Mouse (Mus musculus): ENCODE data around the gene Fndc9.
A peak's percentile ranks its signal among the peaks of the same experiment; 100 is the strongest.

The Fndc9 gene

DNA sequence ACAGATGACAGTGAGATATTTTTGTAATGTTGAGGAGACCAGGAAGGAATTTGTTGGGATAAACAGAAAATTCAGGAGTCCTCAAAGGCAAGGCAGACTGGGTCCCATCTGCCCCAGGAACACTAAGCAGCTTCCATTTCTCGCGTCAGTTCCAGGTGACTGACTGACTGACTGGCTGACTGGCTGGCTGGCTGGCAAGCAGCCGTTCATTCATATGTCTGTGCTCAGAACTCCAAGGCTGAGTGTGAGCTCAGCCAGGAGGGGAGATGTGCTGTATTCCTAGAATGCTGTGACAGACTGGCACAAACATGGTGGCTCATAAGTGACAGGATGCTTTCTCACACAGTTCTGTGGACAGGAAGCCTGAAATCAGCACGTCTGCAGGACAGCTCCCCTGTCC lies 1.4 kb upstream of the Fndc9 start:
- no peak for DNase-seq (ENCODE audit: low spot score)

DNA sequence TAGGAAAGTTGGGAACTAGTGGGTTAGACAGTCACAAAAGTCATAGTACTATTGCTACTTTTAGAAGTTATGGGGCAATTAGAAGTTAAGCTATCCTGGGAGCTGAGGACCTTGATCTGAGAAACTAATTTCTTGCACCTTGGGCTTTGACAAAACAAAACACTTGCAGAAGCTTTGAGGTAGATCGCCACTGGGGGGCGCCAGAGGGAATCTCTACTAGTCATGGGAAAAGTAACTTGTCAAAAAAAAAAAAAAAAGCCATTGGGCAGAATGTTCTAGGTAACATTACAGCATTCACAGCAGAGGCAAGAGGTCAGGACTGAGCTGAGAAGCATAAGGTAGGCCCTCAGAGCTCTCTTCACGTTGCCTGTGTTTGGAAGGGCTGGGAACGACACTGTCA lies 1.6 kb downstream of the Fndc9 start:
- peak; percentile 78 for DNase-seq (ENCODE audit: low spot score)

DNA sequence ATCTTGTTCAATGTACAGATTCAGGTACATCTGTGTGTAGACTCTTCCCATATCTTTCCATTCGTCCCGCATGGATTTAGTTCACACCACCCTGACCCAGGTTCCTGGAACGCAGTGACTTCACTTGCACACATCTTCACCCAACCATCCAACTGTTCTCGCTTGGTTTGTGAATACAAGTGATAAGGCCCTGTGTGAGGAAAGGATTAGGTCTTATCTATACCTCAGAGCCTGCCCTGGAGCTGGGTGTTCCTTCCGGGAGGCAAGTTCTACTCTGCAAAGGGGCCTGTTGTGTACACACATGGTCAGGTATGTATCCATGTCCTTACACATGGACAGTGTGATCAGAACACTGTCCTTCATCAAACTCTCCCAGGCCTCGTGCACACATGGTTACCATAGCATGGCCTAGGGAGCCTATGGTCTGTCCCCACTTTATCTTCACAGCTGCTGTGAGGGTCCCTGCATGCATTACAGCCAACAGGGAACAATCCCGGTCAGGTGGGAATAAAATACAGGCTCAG lies 5.9 kb downstream of the Fndc9 start:
- no peak for DNase-seq (ENCODE audit: low spot score)

DNA sequence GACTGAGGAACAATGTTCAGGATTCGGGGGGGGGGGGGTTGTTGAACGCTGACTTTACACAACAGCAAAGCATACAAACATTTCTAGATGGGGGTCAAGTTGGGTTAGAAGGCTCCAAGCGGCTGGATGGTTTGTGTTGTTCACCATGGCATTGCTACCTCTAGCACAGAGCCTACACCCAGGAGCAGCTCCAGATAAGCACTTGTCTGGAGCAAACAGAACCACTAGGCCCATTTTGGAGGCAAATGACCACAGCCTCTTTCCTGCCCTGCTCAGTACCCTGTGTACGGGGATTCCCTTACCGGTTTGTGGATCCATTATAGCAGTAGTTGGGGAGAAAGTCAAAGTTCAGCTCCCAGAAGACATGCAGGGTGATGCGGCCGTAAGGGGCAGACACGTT lies 6.7 kb downstream of the Fndc9 start:
- DNase-seq (ENCODE audit: low spot score) = no peak

GRCm38 (mm10) chr11:46244731-46245604 lies 9.6 kb downstream of the Fndc9 start:
- no peak for DNase-seq (ENCODE audit: low spot score)

GRCm38 (mm10) chr11:46245926-46246325 lies 10.6 kb downstream of the Fndc9 start:
- DNase-seq (ENCODE audit: low spot score) = no peak

- DNase-seq (ENCODE audit: low spot score) = no peak
Measured at GRCm38 (mm10) chr11:46246393-46246792, 11.1 kb downstream of the Fndc9 start.

GRCm38 (mm10) chr11:46248352-46248751 lies 13.0 kb downstream of the Fndc9 start:
- no peak for DNase-seq (ENCODE audit: low spot score)

DNA sequence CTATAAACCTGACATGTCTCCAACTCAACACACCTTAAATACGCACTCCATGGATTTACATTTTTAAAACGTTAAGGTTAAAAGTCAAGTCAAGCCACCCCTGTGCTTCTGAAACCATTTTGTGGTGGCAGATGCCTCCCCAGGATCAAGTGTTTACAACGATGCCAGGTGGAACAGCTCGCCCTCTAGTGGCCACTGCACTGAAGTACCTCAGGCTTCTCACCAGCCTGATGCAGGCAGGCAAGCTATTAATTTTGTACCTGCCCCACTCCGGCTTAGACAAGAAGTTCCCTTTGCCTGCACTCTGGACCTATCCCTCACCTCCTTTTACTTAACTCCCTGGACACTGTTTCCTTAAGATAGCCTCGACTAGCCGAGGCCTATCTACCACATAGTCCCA lies 16.7 kb downstream of the Fndc9 start:
- peak; percentile 72 for DNase-seq (ENCODE audit: low spot score)

GRCm38 (mm10) chr11:46255291-46255690 lies 20.0 kb downstream of the Fndc9 start:
- no peak for DNase-seq (ENCODE audit: low spot score)

GRCm38 (mm10) chr11:46258207-46258606 lies 22.9 kb downstream of the Fndc9 start:
- DNase-seq (ENCODE audit: low spot score) = peak; percentile 47

GRCm38 (mm10) chr11:46258749-46259148 lies 23.4 kb downstream of the Fndc9 start:
- DNase-seq (ENCODE audit: low spot score) = no peak

DNA sequence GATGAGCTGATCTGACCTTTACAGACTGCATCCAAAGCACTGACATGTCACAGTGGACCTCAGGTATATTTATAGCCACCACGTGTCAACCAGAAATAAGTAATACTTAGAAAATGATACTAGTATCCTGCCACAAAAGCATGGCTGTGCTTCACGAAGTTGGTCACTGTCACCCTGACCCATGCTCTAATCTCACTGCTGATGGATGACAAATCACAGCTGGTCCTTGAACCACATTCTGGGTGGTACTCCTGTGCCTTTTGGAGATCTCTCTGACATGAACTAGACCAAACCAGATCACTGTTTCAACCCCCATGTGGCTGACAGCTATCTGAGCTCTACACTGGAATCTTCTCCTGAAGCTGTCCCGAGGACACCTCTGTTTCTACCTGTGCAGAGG lies 27.5 kb downstream of the Fndc9 start:
- DNase-seq (ENCODE audit: low spot score) = no peak

DNA sequence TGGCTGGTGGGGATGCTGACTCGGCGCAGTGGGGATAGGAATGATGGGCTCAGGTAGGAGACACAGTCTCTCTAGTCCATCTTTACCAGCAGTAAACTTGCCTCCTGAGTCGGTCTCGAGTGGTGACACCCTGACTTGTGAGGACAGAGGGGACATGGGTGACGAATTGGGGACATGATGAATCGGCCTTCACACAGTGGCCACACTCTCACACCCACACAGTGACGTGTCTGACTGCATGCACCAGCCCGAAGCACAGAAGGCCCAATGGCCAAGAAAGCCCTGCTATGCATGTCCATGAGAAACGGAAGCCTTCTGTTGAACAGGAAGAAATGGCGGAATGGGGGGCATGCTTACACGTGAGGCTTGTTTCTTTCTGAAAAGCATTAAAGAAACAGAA lies 28.0 kb downstream of the Fndc9 start:
- DNase-seq (ENCODE audit: low spot score) = no peak

DNA sequence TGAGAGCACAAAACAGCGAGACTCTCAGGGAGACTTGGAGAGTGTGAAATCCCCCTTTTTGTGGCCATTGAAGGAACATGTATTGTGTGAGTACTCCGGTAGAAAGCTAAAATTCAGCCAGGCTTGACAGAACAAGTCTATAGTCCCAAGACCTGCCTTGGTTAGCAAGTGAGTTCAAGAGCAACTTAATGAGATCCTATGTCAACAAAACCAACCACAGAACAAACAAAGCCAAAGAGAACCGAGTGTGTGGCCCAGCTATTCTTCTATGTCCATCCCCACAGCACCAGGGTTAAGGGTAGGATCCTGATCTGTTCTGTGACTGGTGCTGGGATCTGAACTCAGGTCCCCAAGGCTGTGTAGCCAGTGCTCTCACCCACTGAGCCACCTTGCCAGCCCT lies 29.3 kb downstream of the Fndc9 start:
- no peak for DNase-seq (ENCODE audit: low spot score)

DNA sequence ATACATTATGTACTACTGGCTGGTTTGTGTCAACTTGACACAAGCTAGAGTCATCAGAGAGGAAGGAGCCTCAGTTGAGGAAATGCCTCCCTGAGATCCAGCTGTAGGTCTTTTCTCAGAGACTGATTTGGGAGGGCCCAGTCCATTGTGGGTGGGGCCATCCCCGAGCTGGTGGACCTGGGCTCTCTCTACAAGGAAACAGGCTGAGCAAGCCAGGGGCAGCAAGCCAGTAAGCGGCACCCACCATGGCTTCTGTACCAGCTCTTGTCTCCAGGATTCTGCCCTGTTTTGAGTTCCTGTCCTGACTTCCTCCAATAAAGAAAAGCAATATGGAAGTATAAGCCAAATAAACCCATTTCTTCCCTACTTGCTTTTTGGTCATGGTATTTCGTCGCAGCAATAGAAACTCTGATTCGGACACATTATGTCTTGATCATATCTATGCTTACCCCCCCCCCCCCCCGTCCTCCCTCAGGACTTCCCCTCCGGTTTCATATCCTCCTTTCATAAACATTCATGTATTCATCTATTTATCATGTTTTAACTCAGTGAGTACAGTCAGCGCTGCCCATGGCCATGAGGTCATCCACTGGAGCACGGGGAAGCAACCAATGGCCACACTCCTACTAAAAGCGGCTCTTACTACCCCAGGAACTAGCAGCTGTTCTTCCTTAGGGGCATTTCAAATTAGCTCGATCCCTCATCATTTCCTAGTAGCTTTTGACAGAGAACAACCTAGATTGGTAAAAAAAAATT lies 29.9 kb downstream of the Fndc9 start:
- no peak for DNase-seq (ENCODE audit: low spot score)

DNA sequence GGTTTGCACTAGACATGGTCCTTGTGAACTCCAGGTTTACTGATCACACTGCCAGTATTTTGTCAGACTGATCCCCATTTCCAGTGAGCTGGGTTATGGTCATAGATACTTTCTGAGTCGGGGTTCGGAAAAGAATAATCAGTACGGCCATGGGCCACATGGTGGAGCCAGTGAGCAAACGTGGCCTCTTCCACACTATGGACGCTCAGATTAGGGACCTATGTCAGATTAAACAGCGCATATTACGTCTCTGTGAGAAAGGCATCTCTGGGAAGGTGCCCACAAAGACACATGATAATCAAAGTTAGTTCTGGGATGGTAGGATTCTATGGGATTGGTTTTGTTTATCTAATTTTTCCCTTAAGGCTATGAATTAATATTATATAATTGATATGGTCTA lies 33.7 kb downstream of the Fndc9 start:
- peak; percentile 77 for DNase-seq (ENCODE audit: low spot score)

DNA sequence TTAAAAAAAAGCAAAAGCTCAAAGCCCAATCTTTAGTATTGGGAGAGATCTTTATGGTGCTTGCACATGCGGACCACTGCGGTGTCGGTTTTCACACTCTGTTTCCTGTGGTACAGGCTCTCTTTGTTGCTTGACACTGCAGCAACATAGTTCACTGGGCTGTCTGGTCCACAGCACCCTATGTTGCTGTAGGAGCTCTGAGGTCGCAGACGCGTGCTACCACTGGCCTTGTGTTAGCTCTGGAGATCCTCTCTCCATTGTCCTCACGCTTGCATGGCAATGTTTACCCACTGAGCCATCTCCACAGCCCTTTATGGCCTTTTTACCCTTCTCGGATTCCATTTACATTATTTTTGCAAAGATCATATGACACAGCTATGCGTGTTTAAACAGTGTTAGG lies 34.1 kb downstream of the Fndc9 start:
- DNase-seq (ENCODE audit: low spot score) = no peak

GRCm38 (mm10) chr11:46269893-46270292 lies 34.6 kb downstream of the Fndc9 start:
- DNase-seq (ENCODE audit: low spot score) = no peak

GRCm38 (mm10) chr11:46272058-46272681 lies 36.8 kb downstream of the Fndc9 start:
- no peak for DNase-seq (ENCODE audit: low spot score)

DNA sequence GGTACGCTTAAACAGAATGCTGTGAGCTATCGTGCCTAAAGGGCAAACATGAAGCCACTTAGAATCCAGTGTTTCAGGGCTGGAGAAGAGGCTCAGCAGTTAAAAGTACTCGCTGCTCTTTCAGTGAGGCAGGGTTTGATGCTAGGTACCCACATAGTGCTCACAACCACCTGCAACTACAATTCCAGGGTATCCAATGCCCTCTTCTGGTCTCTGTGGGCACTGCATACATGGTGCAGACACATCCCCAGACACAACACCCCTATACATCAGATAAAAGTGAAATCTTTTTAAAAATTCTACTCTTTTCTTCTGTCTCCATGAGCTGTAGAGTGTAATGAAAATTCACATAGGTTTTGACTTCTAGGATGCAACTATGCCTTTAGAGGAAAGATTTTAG lies 38.6 kb downstream of the Fndc9 start:
- no peak for DNase-seq (ENCODE audit: low spot score)

GRCm38 (mm10) chr11:46275302-46275701 lies 40.0 kb downstream of the Fndc9 start:
- peak; percentile 86 for DNase-seq (ENCODE audit: low spot score)

DNA sequence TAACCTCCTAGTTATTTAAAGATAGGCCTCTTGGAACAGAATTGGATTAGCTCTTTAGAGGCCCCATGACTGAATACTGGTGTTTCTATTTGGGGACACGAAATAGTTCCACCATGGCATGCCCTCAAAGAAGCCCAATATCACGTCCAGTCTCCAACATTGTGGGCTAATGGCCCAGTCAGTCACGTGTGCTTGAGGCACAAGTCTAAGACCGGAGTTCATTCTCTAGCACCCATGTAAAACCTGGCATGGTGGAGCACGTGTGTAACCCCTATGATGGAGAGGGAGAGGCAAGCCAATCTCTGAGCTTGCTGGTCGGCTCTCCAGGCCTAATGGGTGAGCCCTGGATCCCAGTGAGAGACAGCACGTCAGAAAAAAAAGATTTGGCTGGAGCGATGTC lies 40.8 kb downstream of the Fndc9 start:
- no peak for DNase-seq (ENCODE audit: low spot score)
